Mouse (Mus musculus) Patski (cell line): ENCODE data around the gene Fam198a. TPM values are rescaled to one million over a fixed set of nuclear protein-coding genes. Genes with fewer than 3 reads are reported as not detected.

ENCODE experiments used
- ATAC-seq: fragments of 100-300 bp; one replicate; pipeline ENCODE4 v1.8.0; 2021
- CTCF ChIA-PET: fragments of 350-600 bp; sonication (Branson Sonifier 250); formaldehyde crosslinking; loops from one replicate; lab custom pipeline; 2022; ENCODE audit warnings: inconsistent platforms; lab: Charles Lee
- POLR2A ChIA-PET: fragments of 350-600 bp; sonication (Branson Sonifier 250); formaldehyde crosslinking; loops from one replicate; lab custom pipeline; 2022; ENCODE audit warnings: antibody characterized with exemption, inconsistent platforms; lab: Charles Lee
- DNase-seq: peaks from one replicate; pipeline ENCODE4 v3.0.0-alpha.2; 2011; ENCODE audit warnings: low read depth, low spot score
- H3K27me3 ChIP-seq: fragments of 371-371 bp; one replicate; pipeline ENCODE4 v1.5.1; 2021
- CTCF ChIP-seq: fragments of 100-300 bp; IDR thresholded peaks from one replicate; pipeline ENCODE4 v1.5.1; 2021
- in situ Hi-C: fragments of 300-500 bp; cut with MboI; formaldehyde crosslinking; loops from 3 replicates; pipeline ENCODE4 v1.11.1; 2018; ENCODE audit warnings: low pct_unique_long_range_greater_than_20kb, mixed read lengths
- polyA plus RNA-seq: library from polyadenylated mRNA; unstranded; gene quantifications from one replicate; pipeline ENCODE4 v1.2.3, GENCODE M21; 2021

Gene Fam198a
- polyA plus RNA-seq, 1 experiment from 2014 or later: 0.23 TPM

GRCm38 (mm10) chr9:121926634-121927405 is 24.0 kb upstream of the Fam198a start:
- ATAC-seq (no peak), DNase-seq (no peak)
- no peak for TF ChIP-seq CTCF
- in situ Hi-C loops: no loop called here
- CTCF ChIA-PET: interaction anchor here (1.0 to 1.2 kb wide), 2 partner anchors 59 to 97 kb away, joined by 3 read pairs; no protein-coding TSS in a partner anchor
- POLR2A ChIA-PET: interaction anchor here (0.6 kb wide), 1 partner anchor 441 kb away, joined by 3 read pairs; no protein-coding TSS in a partner anchor
- H3K27me3 ChIP-seq: peaks cover 20% of the 10 kb centered on the region

- no peak for ATAC-seq
- CTCF ChIA-PET: interaction anchor here (0.8 to 1.8 kb wide), 7 partner anchors 11 to 87 kb away, joined by 3 to 17 read pairs (median 3); partner anchors contain the start of gene Cyp8b1
- no peak for TF ChIP-seq CTCF
- DNase-seq: no peak
- H3K27me3 ChIP-seq: peaks cover 20% of the 10 kb centered on the region
- in situ Hi-C loops: no loop called here
- POLR2A ChIA-PET: no interaction called here
These were observed 23.1 kb upstream of the Fam198a start for GRCm38 (mm10) chr9:121927721-121928120.

- CTCF ChIA-PET: interaction anchor here (0.6 to 1.8 kb wide), 10 partner anchors 11 to 88 kb away, joined by 3 to 17 read pairs (median 4); partner anchors contain the start of gene Cyp8b1
- DNase-seq (no peak), ATAC-seq (no peak)
- TF ChIP-seq CTCF: peak; percentile 77
- H3K27me3 ChIP-seq: peaks cover 20% of the 10 kb centered on the region
- POLR2A ChIA-PET: no interaction called here
- in situ Hi-C loops: no loop called here
These were observed 22.3 kb upstream of the Fam198a start for GRCm38 (mm10) chr9:121928498-121928897.

DNA sequence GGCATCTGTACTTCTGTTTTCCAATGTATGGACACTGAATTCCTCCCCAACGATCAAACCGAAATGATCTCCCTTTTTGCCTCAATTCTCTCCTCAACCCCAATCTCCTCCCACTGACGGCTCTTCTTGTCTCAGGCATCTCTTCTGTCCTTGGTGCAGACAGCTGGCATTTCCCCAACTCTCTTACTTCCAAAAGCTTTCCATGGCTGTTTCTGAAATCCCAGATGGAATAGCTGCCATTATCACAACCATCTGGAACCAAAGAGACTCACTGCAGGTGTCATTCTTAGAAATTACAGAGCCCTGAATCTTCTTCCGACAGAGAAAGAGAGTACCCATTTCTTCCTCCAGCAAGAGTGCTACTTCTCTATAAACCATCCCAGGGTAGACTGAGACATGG is 15.9 kb upstream of the Fam198a start:
- ChIA-PET POLR2A (no interaction called here), CTCF (no interaction called here)
- no peak for TF ChIP-seq CTCF
- ATAC-seq (no peak), DNase-seq (no peak)
- H3K27me3 ChIP-seq: peaks cover 12% of the 10 kb centered on the region
- in situ Hi-C loops: no loop called here

- TF ChIP-seq CTCF: no peak
- CTCF ChIA-PET: interaction anchor here (1.2 kb wide), 1 partner anchor 12 kb away, joined by 3 read pairs; no protein-coding TSS in a partner anchor
- DNase-seq (no peak), ATAC-seq (peak; percentile 12)
- peaks cover 12% of the 10 kb centered on the region for H3K27me3 ChIP-seq
- POLR2A ChIA-PET: no interaction called here
- in situ Hi-C loops: no loop called here
These were observed 13.8 kb upstream of the Fam198a start for GRCm38 (mm10) chr9:121936952-121937351.

DNA sequence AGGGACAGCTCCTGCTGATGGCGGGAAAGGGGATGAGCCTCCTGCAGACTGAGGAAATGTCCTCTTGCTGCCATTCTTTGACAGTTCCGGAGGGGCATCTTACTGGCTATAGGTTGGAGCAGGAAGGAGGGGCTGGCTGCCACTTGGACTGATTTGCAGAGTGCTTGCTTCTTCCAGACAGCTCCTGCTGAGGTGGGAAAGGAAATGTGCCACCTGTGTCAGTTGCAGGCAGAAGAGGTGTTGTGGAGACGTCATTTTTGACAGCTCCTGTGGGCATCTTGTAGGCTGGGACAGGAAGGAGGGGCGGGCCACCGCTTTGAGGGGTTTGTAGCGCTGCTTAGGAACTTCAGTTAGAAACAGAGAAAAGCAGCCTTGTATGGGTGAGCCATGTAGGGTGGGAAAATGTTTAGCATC is 13.3 kb upstream of the Fam198a start:
- TF ChIP-seq CTCF: no peak
- ATAC-seq (no peak), DNase-seq (no peak)
- ChIA-PET POLR2A (no interaction called here), CTCF (interaction anchor here (1.2 kb wide), 1 partner anchor 12 kb away, joined by 3 read pairs; no protein-coding TSS in a partner anchor)
- in situ Hi-C loops: no loop called here
- H3K27me3 ChIP-seq: peaks cover 12% of the 10 kb centered on the region

DNA sequence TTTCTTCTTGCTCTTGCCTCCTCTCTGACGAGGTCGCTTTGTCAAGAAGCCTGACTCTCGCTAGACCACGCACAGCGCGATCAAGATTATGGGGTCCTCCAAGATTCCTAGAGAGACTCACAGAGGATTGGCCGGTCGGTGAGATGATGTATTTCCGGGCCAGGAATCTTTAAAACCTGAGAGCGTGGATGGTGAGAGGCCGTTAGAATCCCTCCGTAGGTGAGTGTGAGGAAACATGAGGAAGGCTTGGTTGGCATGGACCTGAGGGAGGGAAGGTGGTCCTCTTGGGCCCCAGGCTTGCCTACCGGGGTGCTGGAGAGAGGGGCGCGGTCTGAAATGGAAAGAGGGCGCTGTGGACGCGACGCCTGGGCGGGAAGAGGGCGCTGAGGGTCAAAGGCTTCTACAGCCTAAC is 12.8 kb upstream of the Fam198a start:
- no peak for TF ChIP-seq CTCF
- POLR2A ChIA-PET: no interaction called here
- peaks cover 12% of the 10 kb centered on the region for H3K27me3 ChIP-seq
- in situ Hi-C loops: no loop called here
- CTCF ChIA-PET: no interaction called here
- DNase-seq (no peak), ATAC-seq (no peak)

GRCm38 (mm10) chr9:121943005-121943404 is 7.8 kb upstream of the Fam198a start:
- TF ChIP-seq CTCF: no peak
- ATAC-seq (no peak), DNase-seq (no peak)
- POLR2A ChIA-PET: no interaction called here
- CTCF ChIA-PET: interaction anchor here (0.9 kb wide), 1 partner anchor 27 kb away, joined by 3 read pairs; the partner anchor contains the start of gene Cyp8b1
- in situ Hi-C loops: no loop called here
- peaks cover 5% of the 10 kb centered on the region for H3K27me3 ChIP-seq

DNA sequence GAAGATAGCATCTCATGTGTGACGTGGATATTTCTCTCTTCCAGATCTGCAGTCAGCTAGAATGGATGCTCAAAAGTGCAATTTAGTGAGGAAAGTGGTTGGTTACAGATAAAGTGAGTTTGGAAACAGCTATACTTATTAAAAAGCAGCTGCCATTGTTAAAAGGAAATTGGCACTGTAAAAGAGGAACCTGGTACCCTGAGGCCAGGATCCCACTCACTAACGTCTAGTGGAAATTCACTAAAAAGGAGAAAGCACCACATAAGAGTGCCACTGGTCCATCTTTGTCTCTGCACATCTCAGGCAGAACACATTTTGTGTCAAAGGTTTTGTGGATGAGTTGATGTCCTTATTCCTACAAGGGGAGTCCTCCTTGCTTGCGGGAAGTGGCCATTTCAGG is 7.2 kb upstream of the Fam198a start:
- DNase-seq (no peak), ATAC-seq (no peak)
- POLR2A ChIA-PET: no interaction called here
- TF ChIP-seq CTCF: no peak
- H3K27me3 ChIP-seq: peaks cover 2% of the 10 kb centered on the region
- in situ Hi-C loops: no loop called here
- CTCF ChIA-PET: no interaction called here

DNA sequence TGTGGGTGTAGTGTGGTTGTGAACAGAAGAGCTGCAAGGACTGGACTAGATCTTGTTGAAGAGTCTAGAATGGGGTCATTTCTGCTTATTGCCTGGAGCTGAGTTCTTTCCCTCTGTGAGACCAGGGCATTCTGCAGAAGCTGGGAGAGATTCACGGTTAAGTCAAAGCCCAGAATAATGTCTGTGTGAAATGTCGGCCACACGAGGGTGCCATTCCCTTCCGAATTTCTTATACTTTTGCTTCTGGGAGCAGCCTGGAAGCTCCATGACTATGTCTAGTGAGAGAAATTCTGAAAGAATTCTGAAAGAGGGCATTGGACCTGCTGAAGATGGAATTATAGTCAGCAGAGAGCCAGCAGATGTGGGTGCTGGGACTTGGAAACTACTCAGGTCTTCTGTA is 3.0 kb upstream of the Fam198a start:
- no peak for TF ChIP-seq CTCF
- ChIA-PET POLR2A (no interaction called here), CTCF (interaction anchor here (0.7 to 3.0 kb wide), 4 partner anchors 33 to 66 kb away, joined by 3 to 14 read pairs (median 6); no protein-coding TSS in a partner anchor)
- no peaks in the 10 kb centered on the region for H3K27me3 ChIP-seq
- in situ Hi-C loops: loop anchor here (5.0 kb wide), 1 partner anchor 35 kb away; no protein-coding TSS in a partner anchor
- ATAC-seq (no peak), DNase-seq (no peak)

- no peak for TF ChIP-seq CTCF
- CTCF ChIA-PET: interaction anchor here (0.7 to 3.0 kb wide), 3 partner anchors 33 to 65 kb away, joined by 3 to 14 read pairs (median 10); no protein-coding TSS in a partner anchor
- ATAC-seq (no peak), DNase-seq (no peak)
- POLR2A ChIA-PET: no interaction called here
- H3K27me3 ChIP-seq: no peaks in the 10 kb centered on the region
- in situ Hi-C loops: loop anchor here (5.0 kb wide), 1 partner anchor 34 kb away; no protein-coding TSS in a partner anchor
These were observed 2.4 kb upstream of the Fam198a start for GRCm38 (mm10) chr9:121948431-121948830.
